Mouse (Mus musculus): ENCODE results near the gene Dock9. TPM values are rescaled to one million over a fixed set of nuclear protein-coding genes. Genes with fewer than 3 reads are reported as not detected.

The Dock9 gene
- 41.9 and 50.7 TPM in 2 replicates for polyA plus RNA-seq (2012; rRNA removed)

DNA sequence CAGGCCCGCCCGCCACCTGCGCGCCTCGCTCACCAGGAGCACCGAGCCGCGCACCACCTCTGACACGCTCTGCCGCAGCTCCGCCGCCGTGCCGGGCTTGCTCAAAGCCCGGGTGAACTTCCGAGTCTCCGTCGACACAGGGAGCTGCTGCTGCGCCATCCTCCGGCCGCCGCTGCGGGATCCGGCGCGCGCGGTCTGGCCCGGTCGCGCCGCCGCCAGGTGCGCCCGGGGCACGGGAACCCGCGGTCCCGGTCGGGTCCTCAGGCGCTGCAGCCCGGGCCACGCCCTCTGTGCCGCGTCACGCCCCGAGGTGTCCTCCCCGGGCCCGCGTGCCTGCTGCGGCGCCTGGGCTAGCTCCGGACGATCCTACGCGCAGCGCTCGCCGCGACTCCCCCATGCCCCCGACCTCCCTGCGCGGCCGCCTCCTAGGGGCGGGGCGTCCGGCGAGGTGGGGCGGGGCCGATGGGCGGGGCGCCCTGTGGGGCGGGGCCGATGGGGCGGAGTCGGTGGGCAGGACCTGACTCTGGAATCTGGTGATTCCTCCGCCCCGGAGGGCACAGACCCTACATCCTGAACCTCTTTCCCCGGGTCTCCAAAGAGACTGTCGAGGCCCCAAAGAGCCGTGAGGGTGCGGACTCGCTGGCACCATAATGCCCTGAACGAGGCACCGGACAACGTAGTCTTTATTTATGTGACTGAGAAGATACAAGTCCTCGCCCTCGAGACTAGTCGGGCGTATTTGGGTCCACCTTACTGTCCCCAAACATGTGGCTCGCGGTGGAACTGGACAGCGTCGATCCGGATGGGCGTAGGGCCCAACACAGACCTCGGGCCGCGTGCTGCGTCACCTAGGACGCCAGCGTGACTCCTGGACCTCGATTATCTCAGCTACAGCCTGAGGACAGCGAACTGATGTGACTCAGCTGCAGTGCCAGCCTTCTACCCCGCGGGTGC, at the start of gene Dock9:
Gene Dock9 (minus strand): TSS at position 381 of the 954 bp plus-strand sequence.
- Histone ChIP-seq H3K4me3 (ENCODE audit: insufficient read depth, low read depth, low read length) (peak within 1 kb of the TSS; percentile 76), H3K27me3 (replicated peaks; ENCODE audit: control insufficient read depth, insufficient read depth, low read length) (no peaks in the 10 kb centered on the region), H3K36me3 (ENCODE audit: control insufficient read depth, insufficient read depth, low read length) (no peaks in the 10 kb centered on the region), H3K4me1 (ENCODE audit: control insufficient read depth, insufficient read depth, low read length) (peaks cover 4% of the 10 kb centered on the region; the same call in 1 of the 2 replicates), H3K27ac (ENCODE audit: insufficient read depth, low read depth, low read length) (peak within 1 kb of the TSS; percentile 76)
- TF ChIP-seq CTCF (conservative IDR thresholded peaks at IDR 0.05; ENCODE audit: insufficient read depth, insufficient read length, low read depth, low read length): no peak
- peak; percentile 20 for TF ChIP-seq POLR2A (IDR thresholded peaks at IDR 0.05; ENCODE audit: low read depth, low read length)
- WGBS: under 1% methylated on average over 106 of the region's 106 CpGs
- peak; percentile 96 for DNase-seq

DNA sequence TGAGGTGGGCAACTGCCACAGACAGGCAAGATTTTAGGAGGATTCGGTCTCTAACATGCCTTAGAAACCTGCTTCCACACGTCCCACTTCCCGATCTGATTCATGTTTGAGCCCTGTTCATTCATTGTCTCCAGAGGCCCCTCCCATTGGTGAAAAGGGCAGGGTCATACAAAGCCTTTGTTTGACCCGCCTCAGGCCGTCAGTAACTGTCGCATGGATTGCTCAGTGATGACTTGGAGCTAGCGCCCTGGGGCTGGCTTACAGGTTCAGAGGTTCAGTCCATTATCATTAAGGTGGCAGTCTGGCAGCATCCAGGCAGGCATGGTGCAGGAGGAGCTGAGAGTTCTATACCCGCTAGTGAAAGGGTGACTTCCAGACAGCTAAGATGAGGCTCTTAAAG, 46.8 kb upstream of the Dock9 start:
- Histone ChIP-seq H3K36me3 (ENCODE audit: control insufficient read depth, insufficient read depth, low read length) (no peaks in the 10 kb centered on the region), H3K27ac (ENCODE audit: insufficient read depth, low read depth, low read length) (no peak overlapping the region), H3K27me3 (replicated peaks; ENCODE audit: control insufficient read depth, insufficient read depth, low read length) (no peaks in the 10 kb centered on the region), H3K4me1 (ENCODE audit: control insufficient read depth, insufficient read depth, low read length) (no peaks in the 10 kb centered on the region), H3K4me3 (ENCODE audit: insufficient read depth, low read depth, low read length) (no peak overlapping the region)
- whole genome bisulfite sequencing: 83% methylated on average over 8 of the region's 8 CpGs
- no peak for DNase-seq
- TF ChIP-seq POLR2A (IDR thresholded peaks at IDR 0.05; ENCODE audit: low read depth, low read length) (no peak), CTCF (conservative IDR thresholded peaks at IDR 0.05; ENCODE audit: insufficient read depth, insufficient read length, low read depth, low read length) (no peak)

DNA sequence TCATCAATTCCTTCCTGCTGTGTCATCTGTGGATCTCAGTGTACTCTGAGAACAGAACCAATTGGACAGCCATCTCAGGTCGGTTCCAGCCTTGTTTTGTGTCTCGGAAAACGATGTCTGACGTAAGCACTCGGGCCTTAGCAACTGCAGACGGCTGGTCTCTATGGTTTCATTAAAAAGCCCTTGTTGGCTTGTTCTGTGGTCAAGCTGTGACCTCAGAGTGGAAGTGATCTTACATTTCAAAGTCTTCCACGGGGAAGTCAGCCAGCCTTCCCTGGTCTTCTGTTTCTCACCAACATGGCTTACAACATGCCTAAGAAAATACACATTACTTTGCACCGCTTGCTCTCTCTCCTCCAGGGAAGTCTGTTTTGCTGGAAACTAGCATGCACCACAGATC, 42.6 kb upstream of the Dock9 start:
- 87% methylated on average over 8 of the region's 8 CpGs for WGBS
- Histone ChIP-seq H3K36me3 (ENCODE audit: control insufficient read depth, insufficient read depth, low read length) (no peaks in the 10 kb centered on the region), H3K4me3 (ENCODE audit: insufficient read depth, low read depth, low read length) (no peak overlapping the region), H3K4me1 (ENCODE audit: control insufficient read depth, insufficient read depth, low read length) (no peaks in the 10 kb centered on the region), H3K27me3 (replicated peaks; ENCODE audit: control insufficient read depth, insufficient read depth, low read length) (no peaks in the 10 kb centered on the region), H3K27ac (ENCODE audit: insufficient read depth, low read depth, low read length) (no peak overlapping the region)
- no peak for TF ChIP-seq POLR2A (IDR thresholded peaks at IDR 0.05; ENCODE audit: low read depth, low read length)
- TF ChIP-seq CTCF (conservative IDR thresholded peaks at IDR 0.05; ENCODE audit: insufficient read depth, insufficient read length, low read depth, low read length): no peak
- DNase-seq: peak; percentile 7

DNA sequence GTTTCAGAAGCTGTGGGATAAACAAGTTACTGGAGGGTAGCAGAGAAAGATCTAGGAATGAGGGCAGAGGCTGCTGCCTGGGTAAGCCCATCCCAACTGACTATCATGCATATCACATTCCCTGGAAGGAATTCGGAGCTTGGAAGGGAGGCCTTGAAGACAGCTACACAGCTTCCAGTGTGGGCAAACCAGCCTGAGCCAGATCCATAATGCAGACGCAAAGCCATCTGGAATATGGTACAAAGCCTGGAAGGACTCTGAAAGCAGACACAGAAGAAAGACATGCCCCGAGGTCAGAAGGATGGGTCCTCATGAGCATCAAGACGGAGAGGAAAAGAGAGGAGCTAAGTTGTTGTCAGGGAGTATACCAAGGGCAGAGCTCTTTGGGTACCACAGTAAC, 40.5 kb upstream of the Dock9 start:
- Histone ChIP-seq H3K4me1 (ENCODE audit: control insufficient read depth, insufficient read depth, low read length) (no peaks in the 10 kb centered on the region), H3K4me3 (ENCODE audit: insufficient read depth, low read depth, low read length) (no peak overlapping the region), H3K27ac (ENCODE audit: insufficient read depth, low read depth, low read length) (no peak overlapping the region), H3K27me3 (replicated peaks; ENCODE audit: control insufficient read depth, insufficient read depth, low read length) (no peaks in the 10 kb centered on the region), H3K36me3 (ENCODE audit: control insufficient read depth, insufficient read depth, low read length) (no peaks in the 10 kb centered on the region)
- DNase-seq: no peak
- TF ChIP-seq CTCF (conservative IDR thresholded peaks at IDR 0.05; ENCODE audit: insufficient read depth, insufficient read length, low read depth, low read length) (no peak), POLR2A (IDR thresholded peaks at IDR 0.05; ENCODE audit: low read depth, low read length) (no peak)
- WGBS: 86% methylated on average over 4 of the region's 4 CpGs

DNA sequence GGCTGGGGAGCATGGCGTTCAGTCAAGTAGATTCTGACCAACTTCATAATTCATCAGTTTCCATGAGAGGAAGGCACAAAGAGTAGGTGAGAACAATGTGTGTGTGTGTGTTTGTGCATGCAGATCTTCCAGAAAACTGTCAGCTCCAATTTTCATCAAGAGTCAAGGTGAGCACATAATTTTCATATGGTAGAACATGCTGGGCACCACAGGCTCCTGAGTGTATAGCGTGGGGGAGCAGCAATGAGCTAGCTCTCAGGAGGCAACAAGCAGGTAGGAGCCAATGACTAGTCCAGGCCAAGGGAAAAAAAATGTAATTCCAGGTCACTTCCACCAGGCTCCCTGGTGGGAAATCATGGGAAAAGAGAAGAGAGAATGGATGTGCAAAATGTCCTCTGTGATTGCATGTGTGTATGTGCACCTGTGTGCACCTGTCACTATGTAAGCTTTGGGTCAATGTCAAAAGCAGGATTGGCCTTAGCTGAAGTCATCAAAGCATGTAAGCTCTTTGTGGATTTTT, 35.4 kb upstream of the Dock9 start:
- Histone ChIP-seq H3K27ac (ENCODE audit: insufficient read depth, low read depth, low read length) (no peak overlapping the region), H3K4me1 (ENCODE audit: control insufficient read depth, insufficient read depth, low read length) (no peaks in the 10 kb centered on the region), H3K27me3 (replicated peaks; ENCODE audit: control insufficient read depth, insufficient read depth, low read length) (no peaks in the 10 kb centered on the region), H3K36me3 (ENCODE audit: control insufficient read depth, insufficient read depth, low read length) (no peaks in the 10 kb centered on the region), H3K4me3 (ENCODE audit: insufficient read depth, low read depth, low read length) (no peak overlapping the region)
- 68% methylated on average over 2 of the region's 2 CpGs for WGBS
- no peak for DNase-seq
- no peak for TF ChIP-seq POLR2A (IDR thresholded peaks at IDR 0.05; ENCODE audit: low read depth, low read length)
- no peak for TF ChIP-seq CTCF (conservative IDR thresholded peaks at IDR 0.05; ENCODE audit: insufficient read depth, insufficient read length, low read depth, low read length)

DNA sequence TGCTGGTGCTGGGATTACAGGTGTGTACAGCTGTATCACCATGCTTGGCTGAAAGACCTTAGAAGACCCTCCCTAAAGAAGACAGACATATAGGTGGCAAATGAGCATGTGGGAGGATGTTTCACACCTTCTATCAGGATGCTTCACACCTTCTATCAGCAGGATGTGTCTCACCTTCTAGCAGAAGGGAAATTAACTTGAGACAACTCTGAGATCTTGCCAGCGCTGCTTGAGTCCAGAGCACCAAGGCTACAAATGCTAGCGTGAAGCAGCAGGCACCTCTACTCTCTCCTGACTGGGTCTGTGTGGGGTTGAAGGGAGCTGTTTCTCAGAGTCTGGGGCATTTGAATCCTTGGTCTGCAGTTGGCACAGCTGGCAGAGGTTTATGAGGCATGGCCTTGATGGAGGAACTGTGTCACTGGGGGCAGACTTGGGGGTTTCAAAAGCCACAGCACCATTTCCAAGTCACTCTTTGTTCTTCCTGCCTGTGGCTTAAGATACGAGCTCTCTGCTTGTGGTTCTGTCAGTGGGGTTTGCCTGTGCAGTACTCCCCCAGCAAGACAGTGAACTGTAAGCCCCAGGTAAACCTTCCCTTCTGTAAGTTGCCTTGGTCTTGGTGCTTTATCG, 32.3 kb upstream of the Dock9 start:
- WGBS: 84% methylated on average over 4 of the region's 4 CpGs
- Histone ChIP-seq H3K4me1 (ENCODE audit: control insufficient read depth, insufficient read depth, low read length) (peaks cover 6% of the 10 kb centered on the region; the same call in 1 of the 2 replicates), H3K27ac (ENCODE audit: insufficient read depth, low read depth, low read length) (no peak overlapping the region), H3K27me3 (replicated peaks; ENCODE audit: control insufficient read depth, insufficient read depth, low read length) (no peaks in the 10 kb centered on the region), H3K4me3 (ENCODE audit: insufficient read depth, low read depth, low read length) (no peak overlapping the region), H3K36me3 (ENCODE audit: control insufficient read depth, insufficient read depth, low read length) (no peaks in the 10 kb centered on the region)
- no peak for DNase-seq
- no peak for TF ChIP-seq POLR2A (IDR thresholded peaks at IDR 0.05; ENCODE audit: low read depth, low read length)
- TF ChIP-seq CTCF (conservative IDR thresholded peaks at IDR 0.05; ENCODE audit: insufficient read depth, insufficient read length, low read depth, low read length): no peak

DNA sequence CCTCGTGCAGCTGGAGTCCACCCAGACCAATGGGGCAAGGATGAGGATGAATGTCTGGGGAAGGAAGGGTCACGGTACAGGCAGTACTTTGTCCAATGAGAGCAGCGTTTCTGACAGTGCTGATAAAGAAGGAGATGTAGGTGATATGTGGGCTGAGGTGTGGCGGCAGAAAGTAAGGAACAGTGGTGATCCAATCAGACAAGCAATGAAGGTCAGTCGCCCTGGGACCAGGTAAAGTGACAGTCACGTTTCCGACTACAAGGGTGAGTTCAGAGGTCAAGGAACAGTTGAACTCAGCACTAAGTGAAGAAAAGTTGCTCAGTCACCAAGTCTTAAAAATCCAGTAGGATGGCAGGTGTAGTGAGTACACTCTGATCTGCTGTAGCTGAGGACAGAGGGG, 29.5 kb upstream of the Dock9 start:
- 61% methylated on average over 7 of the region's 7 CpGs for WGBS
- DNase-seq: peak; percentile 34
- Histone ChIP-seq H3K4me3 (ENCODE audit: insufficient read depth, low read depth, low read length) (no peak overlapping the region), H3K27ac (ENCODE audit: insufficient read depth, low read depth, low read length) (no peak overlapping the region), H3K36me3 (ENCODE audit: control insufficient read depth, insufficient read depth, low read length) (no peaks in the 10 kb centered on the region), H3K27me3 (replicated peaks; ENCODE audit: control insufficient read depth, insufficient read depth, low read length) (no peaks in the 10 kb centered on the region), H3K4me1 (ENCODE audit: control insufficient read depth, insufficient read depth, low read length) (peaks cover 15% of the 10 kb centered on the region)
- TF ChIP-seq CTCF (conservative IDR thresholded peaks at IDR 0.05; ENCODE audit: insufficient read depth, insufficient read length, low read depth, low read length) (no peak), POLR2A (IDR thresholded peaks at IDR 0.05; ENCODE audit: low read depth, low read length) (no peak)
